Mouse (Mus musculus): ENCODE measurements around the gene Mov10l1. TPM values are rescaled to one million over a fixed set of nuclear protein-coding genes. Genes with fewer than 3 reads are reported as not detected.

Mov10l1 gene
- total RNA-seq, 1 experiment from 2014 or later: not detected

- peak; percentile 96 for DNase-seq
Measured at GRCm38 (mm10) chr15:89075478-89076147, 92.9 kb downstream of the Mov10l1 start.

GRCm38 (mm10) chr15:89076156-89076731 is 93.5 kb downstream of the Mov10l1 start:
- peak; percentile 81 for DNase-seq

- DNase-seq: peak; percentile 74
Measured at GRCm38 (mm10) chr15:89078208-89078836, 95.6 kb downstream of the Mov10l1 start.

DNA sequence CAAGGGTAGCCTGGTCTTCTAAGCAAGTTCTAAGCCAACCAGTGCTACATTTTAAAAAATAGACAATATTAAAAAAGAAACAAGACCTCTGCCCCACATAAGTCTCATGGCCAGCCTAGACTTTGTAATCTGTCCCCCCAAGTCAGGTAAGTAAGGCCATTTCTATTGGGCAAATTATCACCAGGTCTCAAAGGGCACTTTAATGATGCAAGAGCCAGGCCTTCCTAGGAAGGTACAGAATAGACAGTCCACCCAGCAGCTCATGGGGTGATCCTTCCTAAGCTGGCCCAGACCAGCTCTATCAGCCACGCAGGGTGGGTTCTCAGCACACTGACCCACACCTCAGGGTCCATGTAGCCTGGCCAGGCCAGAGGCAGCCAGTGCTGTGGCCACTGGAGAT is 101.2 kb downstream of the Mov10l1 start:
- no peak for DNase-seq

DNA sequence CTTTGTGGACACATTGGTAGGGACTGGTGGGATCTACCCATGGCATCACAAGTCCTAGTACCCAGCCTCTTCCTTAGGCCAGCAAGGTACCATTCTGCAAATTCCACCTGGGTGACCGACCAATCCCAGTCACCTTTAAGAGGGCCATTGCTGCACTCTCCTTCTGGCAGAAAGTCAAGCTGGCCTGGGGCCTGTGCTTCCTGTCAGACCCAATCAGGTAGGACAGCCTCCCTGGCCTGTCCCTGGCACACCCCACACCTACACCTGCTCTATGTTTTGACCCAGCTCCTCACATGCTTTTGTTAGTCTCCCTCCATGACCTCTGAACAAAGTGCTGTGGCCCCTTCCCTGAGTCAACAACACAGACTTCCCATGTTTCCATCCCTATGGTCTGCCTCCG is 102.1 kb downstream of the Mov10l1 start:
- DNase-seq: no peak

GRCm38 (mm10) chr15:89088607-89089247 is 106.0 kb downstream of the Mov10l1 start, which contains the start of gene Selenoo:
Gene Selenoo, plus strand, starts transcription at chr15:89089084.
- DNase-seq: peak; percentile 97

DNA sequence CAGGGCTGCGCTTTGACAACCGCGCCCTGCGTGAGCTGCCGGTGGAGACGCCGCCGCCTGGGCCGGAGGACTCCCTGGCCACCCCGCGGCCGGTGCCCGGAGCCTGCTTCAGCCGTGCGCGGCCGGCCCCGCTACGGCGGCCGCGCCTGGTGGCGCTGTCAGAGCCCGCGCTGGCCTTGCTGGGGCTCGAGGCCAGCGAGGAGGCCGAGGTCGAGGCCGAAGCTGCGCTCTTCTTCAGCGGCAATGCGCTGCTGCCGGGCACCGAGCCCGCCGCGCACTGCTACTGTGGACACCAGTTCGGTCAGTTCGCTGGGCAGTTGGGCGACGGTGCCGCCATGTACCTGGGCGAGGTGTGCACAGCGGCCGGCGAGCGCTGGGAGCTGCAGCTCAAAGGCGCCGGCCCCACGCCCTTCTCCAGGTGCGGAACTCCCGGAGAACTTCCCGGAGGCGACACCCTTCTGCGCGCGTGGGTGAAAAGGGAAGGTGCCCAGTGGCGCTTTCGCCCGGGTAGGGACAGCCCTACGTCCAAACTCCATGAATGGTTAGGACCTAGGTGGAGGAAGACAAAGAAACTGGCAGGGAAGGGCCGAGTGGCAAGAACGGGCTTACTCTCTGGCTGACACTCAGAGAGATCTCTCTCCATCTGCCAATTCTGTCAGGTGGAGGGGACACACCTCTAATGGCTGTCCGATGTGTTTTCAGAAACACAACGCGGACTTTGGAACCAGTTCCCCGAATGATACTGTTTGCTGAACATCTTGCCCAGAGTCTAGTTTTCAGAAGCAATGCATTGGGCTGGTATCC is 106.7 kb downstream of the Mov10l1 start:
- peak; percentile 75 for DNase-seq

- no peak for DNase-seq
Measured at GRCm38 (mm10) chr15:89090662-89091061, 108.0 kb downstream of the Mov10l1 start.

GRCm38 (mm10) chr15:89092181-89092580 is 109.5 kb downstream of the Mov10l1 start:
- DNase-seq: no peak

DNA sequence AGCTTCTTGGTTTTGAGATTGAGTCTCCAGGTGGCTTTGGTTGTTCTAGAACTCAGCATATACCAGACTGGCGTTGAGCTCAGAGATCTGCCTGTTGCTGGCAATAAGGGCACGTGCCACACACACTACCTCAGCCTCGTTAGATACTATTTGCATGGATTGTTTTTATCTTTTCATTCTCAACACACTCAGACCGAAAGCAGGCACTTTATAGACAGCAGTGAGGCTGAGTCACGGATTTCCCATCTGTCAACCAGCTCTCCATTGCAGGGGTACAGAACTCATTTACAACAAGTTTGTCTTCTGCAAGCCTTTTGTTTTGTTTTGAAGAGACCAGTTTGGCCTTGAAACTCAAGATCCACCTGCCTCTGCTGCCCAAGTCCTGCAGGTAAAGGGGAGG is 114.7 kb downstream of the Mov10l1 start:
- DNase-seq: no peak

- DNase-seq: no peak
Measured at GRCm38 (mm10) chr15:89098616-89099015, 115.9 kb downstream of the Mov10l1 start.

- no peak for DNase-seq
Measured at GRCm38 (mm10) chr15:89100823-89101222, 118.1 kb downstream of the Mov10l1 start.

- no peak for DNase-seq
Measured at GRCm38 (mm10) chr15:89102646-89103045, 119.9 kb downstream of the Mov10l1 start.

DNA sequence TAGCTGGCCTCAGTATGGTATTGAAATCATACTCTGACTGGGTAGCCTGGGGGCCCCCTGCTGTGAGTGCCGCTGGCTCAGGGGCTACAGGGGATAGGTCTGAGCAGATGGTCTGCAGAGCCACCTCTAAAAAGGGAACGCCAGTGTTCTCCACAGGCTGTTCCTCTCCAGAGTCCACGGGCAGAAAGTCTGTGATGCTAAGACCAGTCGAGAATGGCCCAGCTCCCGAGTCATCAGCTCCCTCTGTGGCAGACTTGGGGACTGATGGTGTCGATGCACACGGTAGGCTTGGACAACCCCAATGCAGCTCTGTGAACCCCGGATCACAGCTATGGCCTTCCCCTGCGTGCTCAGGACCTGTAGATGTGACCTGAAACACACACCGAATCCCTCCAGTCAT is 121.2 kb downstream of the Mov10l1 start:
- no peak for DNase-seq

- no peak for DNase-seq
Measured at GRCm38 (mm10) chr15:89104425-89104824, 121.7 kb downstream of the Mov10l1 start.

Other genes starting within 250 kb of the Mov10l1 start
- 51.4 and 55.0 TPM in 2 replicates for gene Brd1, start 248.7 kb upstream of the Mov10l1 start, total RNA-seq (2021)
- gene Zbed4, start 231.2 kb upstream of the Mov10l1 start, total RNA-seq (2021): 11.4 and 12.5 TPM in 2 replicates
- 14.3 and 14.8 TPM in 2 replicates for gene Alg12, start 163.6 kb upstream of the Mov10l1 start, total RNA-seq (2021)
- gene Creld2, start 163.3 kb upstream of the Mov10l1 start, total RNA-seq (2021): 33.0 and 35.0 TPM in 2 replicates
- gene Pim3, start 120.7 kb upstream of the Mov10l1 start, total RNA-seq (2021): 70.9 and 76.5 TPM in 2 replicates
- 0.11 TPM in 1 of 2 replicates, not detected in the other for gene Ttll8, start 28.5 kb upstream of the Mov10l1 start, total RNA-seq (2021)
- gene Mlc1, start 3.9 kb upstream of the Mov10l1 start, total RNA-seq (2021): 0.30 TPM in 1 of 2 replicates, not detected in the other
- 0.52 and 1.6 TPM in 2 replicates for gene Panx2, start 76.8 kb downstream of the Mov10l1 start, total RNA-seq (2021)
- 38.2 and 47.1 TPM in 2 replicates for gene Trabd, start 92.2 kb downstream of the Mov10l1 start, total RNA-seq (2021)
- gene Selenoo, start 106.2 kb downstream of the Mov10l1 start, total RNA-seq (2021): 29.3 and 35.4 TPM in 2 replicates
- gene Tubgcp6, start 140.2 kb downstream of the Mov10l1 start, total RNA-seq (2021): 13.3 and 15.7 TPM in 2 replicates
- 11.9 and 13.2 TPM in 2 replicates for gene Hdac10, start 145.8 kb downstream of the Mov10l1 start, total RNA-seq (2021)
- 8.6 and 9.6 TPM in 2 replicates for gene Mapk12, start 157.8 kb downstream of the Mov10l1 start, total RNA-seq (2021)
- gene Mapk11, start 166.7 kb downstream of the Mov10l1 start, total RNA-seq (2021): 5.3 and 6.4 TPM in 2 replicates
- gene Plxnb2, start 197.9 kb downstream of the Mov10l1 start, total RNA-seq (2021): 83.2 and 110 TPM in 2 replicates
- gene Dennd6b, start 213.6 kb downstream of the Mov10l1 start, total RNA-seq (2021): 5.0 and 6.2 TPM in 2 replicates
- gene Ppp6r2, start 228.6 kb downstream of the Mov10l1 start, total RNA-seq (2021): 41.1 and 52.4 TPM in 2 replicates